Mouse (Mus musculus): ENCODE data around the gene Rxra.

- TF ChIP-seq CTCF (IDR thresholded peaks at IDR 0.05; ENCODE audit: low read depth, low read length) (no peak), GATA1 (IDR thresholded peaks at IDR 0.05; ENCODE audit: borderline replicate concordance, low read length) (no peak), GATA2 (IDR thresholded peaks at IDR 0.05; ENCODE audit: borderline replicate concordance, low read depth, low read length) (no peak), TAL1 (conservative IDR thresholded peaks at IDR 0.05; ENCODE audit: low read depth, low read length) (no peak), POLR2AphosphoS5 (IDR thresholded peaks at IDR 0.05; ENCODE audit: insufficient replicate concordance, low read depth, low read length) (no peak)
These were observed 16.4 kb downstream of the Rxra start for GRCm38 (mm10) chr2:27692608-27693007.
